Mouse (Mus musculus) E14TG2a.4 (cell line): ENCODE results near the gene Svbp.
A peak's percentile ranks its signal among the peaks of the same experiment; 100 is the strongest.

Source experiments
- H3K27me3 ChIP-seq: 2 replicates; pipeline ENCODE4 v1.6.1; 2014; ENCODE audit warnings: low read length, control low read depth; ENCODE audit not compliant: insufficient read depth
- H3K36me3 ChIP-seq: 2 replicates; pipeline ENCODE4 v1.6.1; 2014; ENCODE audit warnings: low read length, control low read depth; ENCODE audit not compliant: insufficient read depth
- H3K4me1 ChIP-seq: replicated peaks from 2 replicates; pipeline ENCODE4 v1.6.1; 2014; ENCODE audit warnings: low read depth, low read length, control low read depth
- H3K4me3 ChIP-seq: replicated peaks from 2 replicates; pipeline ENCODE4 v1.5.1; 2014; ENCODE audit warnings: mild to moderate bottlenecking, low read length
- H3K9me3 ChIP-seq: 2 replicates; pipeline ENCODE4 v1.6.1; 2014; ENCODE audit warnings: low read length, control low read depth
- CTCF ChIP-seq: conservative IDR thresholded peaks from 2 replicates; pipeline ENCODE4 v1.5.1; 2014; ENCODE audit warnings: low read length
- NANOG ChIP-seq: IDR thresholded peaks from 2 replicates; pipeline ENCODE4 v1.6.1; 2014; ENCODE audit warnings: borderline replicate concordance, low read length, mixed read lengths
- POU5F1 ChIP-seq: IDR thresholded peaks from 2 replicates; pipeline ENCODE4 v1.6.1; 2014; ENCODE audit warnings: low read length, borderline replicate concordance

The Svbp gene

DNA sequence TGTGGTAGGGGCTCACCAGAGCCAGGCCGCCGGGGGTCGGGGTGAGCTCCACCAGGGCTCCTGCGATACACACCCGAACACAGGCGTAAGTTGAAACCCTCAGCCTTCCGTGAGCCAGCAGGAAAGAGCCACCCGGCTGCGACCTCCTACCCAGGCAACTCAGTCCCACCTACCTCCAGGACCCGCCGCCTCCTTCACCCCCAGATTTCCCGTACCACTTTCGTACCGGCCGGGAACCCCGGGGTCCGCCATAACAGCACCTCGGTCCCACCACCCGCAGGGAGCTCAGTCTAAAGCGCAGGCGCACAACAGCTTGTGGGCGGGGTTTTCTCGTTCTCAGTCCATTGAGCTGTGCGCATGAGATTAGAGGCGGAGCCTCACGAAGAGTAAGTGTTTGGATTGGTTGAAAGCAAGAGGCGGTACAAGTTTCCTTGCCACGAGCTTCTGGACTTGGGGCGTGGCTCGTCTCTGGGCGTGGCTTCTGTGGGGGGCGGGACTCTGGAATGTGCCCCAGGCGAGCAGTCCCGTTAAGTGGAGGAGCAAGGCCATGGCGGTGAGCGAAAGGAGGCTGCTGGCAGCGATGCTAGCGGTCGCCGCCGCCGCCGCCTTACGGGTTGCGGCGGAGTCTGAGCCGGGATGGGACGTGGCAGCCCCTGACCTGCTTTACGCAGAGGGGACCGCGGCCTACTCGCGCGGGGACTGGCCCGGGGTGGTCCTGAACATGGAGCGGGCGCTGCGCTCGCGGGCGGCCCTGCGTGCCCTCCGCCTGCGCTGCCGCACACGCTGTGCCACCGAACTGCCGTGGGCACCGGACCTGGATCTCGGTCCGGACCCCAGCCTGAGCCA, 37.5 kb downstream of the Svbp start, which contains the start of the genes AU022252 and P3h1:
TSS of gene AU022252 (minus strand) at position 303 of the 846 bp plus-strand sequence.
TSS of gene P3h1 (plus strand) at position 506 of the 846 bp plus-strand sequence.
- no peaks in the 10 kb centered on the region for H3K9me3 ChIP-seq
- TF ChIP-seq NANOG (no peak), CTCF (no peak), POU5F1 (no peak)

DNA sequence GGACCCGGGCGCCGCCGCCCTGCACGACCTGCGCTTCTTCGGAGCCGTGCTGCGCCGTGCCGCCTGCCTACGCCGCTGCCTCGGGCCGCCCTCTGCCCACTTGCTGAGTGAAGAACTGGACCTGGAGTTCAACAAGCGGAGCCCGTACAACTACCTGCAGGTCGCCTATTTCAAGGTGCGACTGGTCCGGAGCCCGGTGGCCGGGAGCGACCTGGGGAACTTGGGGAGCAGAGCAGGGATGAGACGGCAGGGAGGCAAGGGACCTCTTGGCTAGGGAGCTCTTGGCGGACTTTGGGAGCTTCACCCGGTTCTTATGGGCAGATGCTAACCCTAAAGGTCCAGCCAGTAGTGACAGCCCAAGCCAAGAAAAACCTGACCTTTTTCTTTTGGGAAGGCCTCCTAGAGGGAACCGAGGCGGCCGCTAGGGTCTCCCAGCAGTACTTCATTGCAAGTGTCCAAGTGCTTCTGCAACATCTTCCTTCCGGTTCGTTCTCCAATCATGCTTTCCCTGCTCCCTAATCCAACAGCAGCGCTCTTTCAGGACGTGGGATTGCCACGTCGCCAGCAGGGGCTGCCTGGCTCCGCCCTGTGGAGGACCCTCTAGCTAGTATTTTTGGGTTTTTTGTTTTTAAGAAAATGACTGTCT, 38.3 kb downstream of the Svbp start:
- peak overlapping the region; percentile 96 for H3K4me3 ChIP-seq
- H3K9me3 ChIP-seq: no peaks in the 10 kb centered on the region
- TF ChIP-seq POU5F1: no peak
- no peak for TF ChIP-seq NANOG
- TF ChIP-seq CTCF: no peak
- peaks cover 49% of the 10 kb centered on the region for H3K36me3 ChIP-seq
- H3K4me1 ChIP-seq: peaks cover 50% of the 10 kb centered on the region
- peaks cover 14% of the 10 kb centered on the region for H3K27me3 ChIP-seq

More for the DNA sequence above, 37.5 kb downstream of the Svbp start, which contains the start of the genes AU022252 and P3h1:
- peaks cover 50% of the 10 kb centered on the region for H3K4me1 ChIP-seq
- H3K36me3 ChIP-seq: peaks cover 50% of the 10 kb centered on the region
- peaks cover 14% of the 10 kb centered on the region for H3K27me3 ChIP-seq
- peak within 1 kb of the TSS; percentile 96 for H3K4me3 ChIP-seq

DNA sequence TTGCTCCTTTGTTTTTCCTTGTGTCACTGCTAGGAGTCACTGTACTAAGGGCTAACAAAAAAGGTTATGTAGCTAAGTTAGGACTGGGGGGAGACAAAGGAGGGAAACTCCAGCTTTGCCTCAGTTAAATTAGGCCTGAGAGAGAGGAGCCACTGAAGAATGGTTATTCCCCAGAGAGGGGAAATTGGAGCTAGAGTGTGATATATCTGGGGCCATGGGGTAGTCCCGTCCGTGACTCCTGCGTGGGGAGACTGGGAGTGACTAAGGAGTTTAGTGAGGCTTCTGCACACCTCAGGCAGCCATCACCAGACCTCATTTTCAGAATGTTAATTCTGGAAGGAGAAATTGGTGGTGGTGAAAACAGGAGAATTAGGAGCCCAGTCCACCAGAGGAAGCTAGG, 39.2 kb downstream of the Svbp start:
- peaks cover 54% of the 10 kb centered on the region for H3K4me1 ChIP-seq
- H3K9me3 ChIP-seq: no peaks in the 10 kb centered on the region
- H3K27me3 ChIP-seq: peaks cover 14% of the 10 kb centered on the region
- TF ChIP-seq NANOG: no peak
- no peak for TF ChIP-seq POU5F1
- no peak for TF ChIP-seq CTCF
- H3K4me3 ChIP-seq: no peak overlapping the region
- peaks cover 47% of the 10 kb centered on the region for H3K36me3 ChIP-seq

DNA sequence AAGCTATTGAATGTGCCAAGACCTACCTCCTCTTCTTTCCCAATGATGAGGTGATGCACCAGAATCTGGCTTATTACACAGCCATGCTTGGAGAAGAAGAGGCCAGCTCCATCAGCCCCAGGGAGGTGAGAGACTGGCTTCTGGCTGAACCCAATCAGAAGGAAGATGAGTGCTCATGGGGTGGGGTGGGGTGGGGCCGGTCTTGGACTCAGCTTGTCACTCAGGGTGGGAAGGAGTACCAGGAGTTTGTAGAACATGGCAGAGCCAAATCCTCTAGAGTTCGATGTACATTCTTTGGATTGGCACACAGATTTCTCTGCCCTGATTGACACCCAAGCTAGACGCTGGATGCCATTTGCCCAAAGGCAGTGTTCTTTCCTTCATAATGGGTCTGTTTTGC, 43.6 kb downstream of the Svbp start:
- H3K9me3 ChIP-seq: no peaks in the 10 kb centered on the region
- TF ChIP-seq POU5F1: no peak
- TF ChIP-seq CTCF: no peak
- TF ChIP-seq NANOG: no peak
- peaks cover 11% of the 10 kb centered on the region for H3K27me3 ChIP-seq
- H3K4me3 ChIP-seq: peak overlapping the region; percentile 14; the same call in 1 of the 2 replicates
- peaks cover 52% of the 10 kb centered on the region for H3K4me1 ChIP-seq
- peaks cover 63% of the 10 kb centered on the region for H3K36me3 ChIP-seq

DNA sequence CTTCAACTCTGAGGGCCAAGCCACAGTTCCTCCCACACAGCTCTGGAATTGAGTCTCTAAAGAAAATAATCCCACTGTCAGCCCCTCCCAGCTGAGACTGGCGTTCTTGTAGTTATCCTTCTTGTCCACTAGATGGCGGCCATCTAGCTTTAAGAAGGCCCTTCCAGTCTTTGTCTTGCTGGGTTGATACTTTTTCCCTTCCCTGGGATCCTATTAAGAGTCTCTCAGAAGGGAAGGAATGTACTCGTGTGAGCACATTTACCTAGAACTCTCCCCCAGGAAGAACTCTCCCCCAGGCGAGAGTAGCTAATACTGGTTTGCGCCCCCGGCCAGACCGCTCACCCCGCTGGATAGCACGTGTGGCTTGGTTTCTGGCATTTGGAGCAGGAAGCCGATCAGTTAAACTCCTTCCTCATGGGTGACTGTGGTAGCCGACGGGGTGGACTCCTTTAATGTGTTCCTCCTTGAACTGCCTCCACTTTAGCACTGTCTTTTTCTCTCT, 44.1 kb downstream of the Svbp start:
- Histone ChIP-seq H3K9me3 (no peaks in the 10 kb centered on the region), H3K4me3 (peak overlapping the region; percentile 35; the same call in 1 of the 2 replicates), H3K27me3 (peaks cover 7% of the 10 kb centered on the region; the same call in 1 of the 2 replicates), H3K36me3 (peaks cover 68% of the 10 kb centered on the region), H3K4me1 (peaks cover 52% of the 10 kb centered on the region)
- TF ChIP-seq POU5F1: no peak
- peak; percentile 98 for TF ChIP-seq CTCF

DNA sequence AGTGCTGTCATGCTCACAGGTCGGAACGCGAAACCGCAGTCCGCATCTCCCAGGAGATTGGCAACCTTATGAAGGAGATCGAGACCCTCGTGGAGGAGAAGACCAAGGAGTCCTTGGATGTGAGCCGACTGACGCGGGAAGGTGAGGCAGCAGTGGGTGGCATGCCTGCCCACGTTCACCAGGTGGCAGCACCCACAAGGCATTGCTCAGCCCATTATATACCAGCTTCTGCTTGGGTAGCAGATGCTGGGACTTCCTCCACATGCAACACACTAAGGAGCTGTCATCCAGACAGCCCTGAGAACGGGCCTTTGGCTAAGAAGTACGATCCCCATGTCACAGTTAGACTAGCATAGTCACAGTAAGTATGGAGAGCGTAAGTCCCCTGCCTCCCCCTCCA, 46.6 kb downstream of the Svbp start:
- no peak overlapping the region for H3K4me3 ChIP-seq
- no peaks in the 10 kb centered on the region for H3K9me3 ChIP-seq
- H3K27me3 ChIP-seq: no peaks in the 10 kb centered on the region
- peaks cover 63% of the 10 kb centered on the region for H3K4me1 ChIP-seq
- peaks cover 79% of the 10 kb centered on the region for H3K36me3 ChIP-seq
- TF ChIP-seq POU5F1 (no peak), CTCF (0 out of 2 replicates have a peak, but pooled peaks have one; percentile 9), NANOG (no peak)

DNA sequence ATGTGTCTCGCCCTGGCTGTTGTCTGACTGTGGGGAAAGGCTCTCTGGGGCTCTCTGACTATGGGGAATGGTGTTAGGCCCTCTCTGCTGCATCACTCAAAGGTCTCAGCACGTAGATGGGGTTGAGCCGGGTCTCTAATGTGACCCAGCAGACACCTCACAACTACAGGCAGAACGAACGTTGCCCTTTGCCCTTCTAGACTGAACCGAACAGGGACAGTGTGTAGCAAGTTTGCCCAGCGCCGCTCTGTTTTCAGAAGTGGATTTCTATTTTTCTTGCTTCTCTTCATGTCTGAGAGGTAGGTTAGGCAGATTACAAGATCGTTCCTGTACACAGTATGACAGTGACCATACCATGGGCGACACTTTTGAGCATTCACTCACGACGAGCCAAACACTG, 47.5 kb downstream of the Svbp start:
- TF ChIP-seq CTCF (no peak), NANOG (no peak), POU5F1 (no peak)
- Histone ChIP-seq H3K27me3 (no peaks in the 10 kb centered on the region), H3K9me3 (no peaks in the 10 kb centered on the region), H3K4me1 (peaks cover 62% of the 10 kb centered on the region), H3K4me3 (no peak overlapping the region), H3K36me3 (peaks cover 74% of the 10 kb centered on the region)

DNA sequence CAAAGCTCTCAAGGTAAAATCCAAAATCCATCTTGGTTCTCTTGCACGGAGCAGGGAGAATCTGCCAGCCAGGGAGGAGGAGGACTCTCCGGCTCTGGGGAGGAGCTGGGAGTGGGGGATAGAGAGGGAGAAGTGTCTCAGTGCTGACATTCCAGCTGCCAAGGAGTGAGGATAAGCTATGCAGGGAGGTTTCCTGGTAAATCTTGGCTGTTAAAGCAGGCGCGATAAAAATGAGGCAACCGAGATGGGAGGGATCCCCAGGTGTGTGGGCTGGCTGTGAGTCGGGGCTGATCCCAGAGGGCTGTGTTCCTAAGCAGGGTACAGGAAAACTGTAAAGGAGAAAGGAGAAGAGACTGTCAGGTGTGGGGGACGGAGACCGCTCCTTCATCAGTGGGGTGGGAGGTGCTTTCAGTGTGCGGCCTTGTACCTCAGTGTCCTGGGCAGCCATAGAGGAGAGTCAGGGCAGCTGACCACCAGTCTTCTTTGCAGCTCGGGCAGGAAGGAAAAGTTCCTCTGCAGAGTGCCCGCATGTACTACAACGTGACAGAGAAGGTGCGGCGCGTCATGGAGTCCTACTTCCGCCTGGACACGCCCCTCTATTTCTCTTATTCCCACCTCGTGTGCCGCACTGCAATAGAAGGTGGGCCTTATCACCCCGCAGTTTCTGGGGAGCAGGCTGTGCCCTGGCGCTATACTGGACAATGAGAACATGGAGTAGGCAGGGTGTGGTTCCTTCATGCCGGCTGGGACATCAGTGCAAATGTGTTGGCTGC, 49.5 kb downstream of the Svbp start:
- Histone ChIP-seq H3K36me3 (peaks cover 77% of the 10 kb centered on the region), H3K27me3 (no peaks in the 10 kb centered on the region), H3K4me3 (no peak overlapping the region; the same call in 1 of the 2 replicates), H3K9me3 (no peaks in the 10 kb centered on the region), H3K4me1 (peaks cover 63% of the 10 kb centered on the region)
- TF ChIP-seq NANOG (no peak), CTCF (no peak), POU5F1 (no peak)
